Mouse (Mus musculus): ENCODE data around the gene Zmynd8. TPM values are rescaled to one million over a fixed set of nuclear protein-coding genes. Genes with fewer than 3 reads are reported as not detected.

Gene Zmynd8
- polyA plus RNA-seq, 1 experiment, result 17.9 TPM

DNA sequence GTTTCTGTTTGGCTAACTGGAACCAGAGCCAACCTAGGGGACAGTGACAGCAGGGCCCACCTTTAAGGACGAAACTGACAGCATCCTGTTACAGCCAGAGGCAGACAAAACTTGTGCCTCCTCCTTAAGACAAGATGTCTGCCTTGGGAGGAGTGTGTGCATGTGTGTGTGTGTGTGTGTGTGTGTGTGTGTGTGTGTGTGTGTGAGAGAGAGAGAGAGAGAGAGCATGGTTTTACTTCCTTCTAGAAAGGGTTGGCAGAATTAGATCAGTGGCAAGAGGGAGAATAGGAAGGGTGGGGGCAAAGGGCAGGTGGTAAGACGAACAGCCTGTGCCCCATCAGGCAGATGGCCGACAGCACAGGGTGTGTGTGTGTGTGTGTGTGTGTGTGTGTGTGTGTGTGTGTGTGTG lies 10.0 kb downstream of the Zmynd8 start:
- peaks cover 32% of the 10 kb centered on the region for H3K4me1 ChIP-seq (ENCODE audit: control insufficient read depth, insufficient read depth, insufficient read length, low read length)
- H3K27ac ChIP-seq (replicated peaks; ENCODE audit: low read depth, low read length), result peak overlapping the region; percentile 30

DNA sequence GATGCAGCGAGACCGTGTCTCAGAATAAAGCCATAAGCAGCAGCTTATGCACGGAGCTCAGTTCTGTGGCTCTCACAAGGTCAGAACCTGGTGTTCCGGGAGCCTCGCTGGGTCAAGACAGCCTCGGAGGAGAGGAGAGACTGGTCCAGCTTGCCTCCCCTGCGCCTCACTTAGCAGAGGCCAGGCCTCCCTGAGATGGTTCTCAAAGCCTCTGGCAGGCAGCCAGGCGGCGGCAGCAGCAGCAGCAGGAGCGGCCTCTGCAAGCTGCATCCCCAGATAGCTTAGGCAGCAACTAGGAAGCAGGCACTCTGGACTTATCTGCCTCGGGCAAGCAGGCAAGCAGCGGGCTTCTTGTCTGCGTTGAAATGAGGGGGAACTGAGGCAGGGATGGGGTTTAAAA lies 10.4 kb downstream of the Zmynd8 start:
- H3K4me1 ChIP-seq (ENCODE audit: control insufficient read depth, insufficient read depth, insufficient read length, low read length), result peaks cover 34% of the 10 kb centered on the region

More for the DNA sequence above, 10.0 kb downstream of the Zmynd8 start:
- no peak overlapping the region for H3K4me3 ChIP-seq (ENCODE audit: insufficient read depth, low read depth, low read length)

DNA sequence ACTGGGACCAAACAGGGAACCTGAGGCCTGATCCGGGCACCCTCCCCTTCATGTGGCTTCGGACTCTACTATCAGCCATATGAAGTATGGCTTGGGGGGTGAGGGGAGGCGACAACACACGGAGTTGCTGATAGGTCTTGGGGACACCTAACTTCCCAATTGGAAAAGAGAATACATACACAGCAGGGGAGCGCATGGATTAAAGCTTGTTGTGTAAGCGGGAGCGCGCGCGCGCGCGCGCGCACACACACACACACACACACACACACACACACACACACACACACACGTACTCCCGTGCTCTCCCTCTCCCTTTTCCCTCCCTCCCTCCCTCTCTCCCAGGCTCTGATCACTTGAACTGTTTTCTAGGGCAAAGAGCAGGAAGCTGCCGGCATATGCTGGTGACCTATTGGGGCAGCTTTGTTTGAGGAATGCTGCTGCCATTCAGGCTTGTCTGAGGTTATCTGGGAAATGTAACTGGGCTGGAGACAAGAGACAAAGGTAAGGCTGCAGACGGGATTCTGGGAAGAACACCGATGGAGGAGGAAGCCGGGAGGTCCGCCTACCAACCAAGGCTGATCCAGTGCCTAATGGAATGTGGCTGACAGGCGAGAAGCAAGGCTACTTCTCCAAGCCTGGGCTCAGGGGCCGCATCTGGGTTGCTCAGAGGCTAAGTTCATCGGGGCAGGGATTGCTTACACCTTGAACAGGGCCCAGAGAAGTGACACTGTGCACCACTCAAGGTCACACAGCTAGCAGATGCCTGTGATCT lies 11.8 kb downstream of the Zmynd8 start:
- Histone ChIP-seq H3K4me3 (ENCODE audit: insufficient read depth, low read depth, low read length) (peak overlapping the region; percentile 45), H3K4me1 (ENCODE audit: control insufficient read depth, insufficient read depth, insufficient read length, low read length) (peaks cover 47% of the 10 kb centered on the region), H3K27ac (replicated peaks; ENCODE audit: low read depth, low read length) (peak overlapping the region; percentile 99)

More for the DNA sequence above, 10.4 kb downstream of the Zmynd8 start:
- Histone ChIP-seq H3K27ac (replicated peaks; ENCODE audit: low read depth, low read length) (peak overlapping the region; percentile 39), H3K4me3 (ENCODE audit: insufficient read depth, low read depth, low read length) (no peak overlapping the region)

GRCm38 (mm10) chr2:165886482-165886856 lies 12.3 kb downstream of the Zmynd8 start:
- peaks cover 52% of the 10 kb centered on the region for H3K4me1 ChIP-seq (ENCODE audit: control insufficient read depth, insufficient read depth, insufficient read length, low read length)
- H3K27ac ChIP-seq (replicated peaks; ENCODE audit: low read depth, low read length), result peak overlapping the region; percentile 99
- H3K4me3 ChIP-seq (ENCODE audit: insufficient read depth, low read depth, low read length), result no peak overlapping the region

- Histone ChIP-seq H3K27ac (replicated peaks; ENCODE audit: low read depth, low read length) (peak overlapping the region; percentile 99), H3K4me1 (ENCODE audit: control insufficient read depth, insufficient read depth, insufficient read length, low read length) (peaks cover 53% of the 10 kb centered on the region), H3K4me3 (ENCODE audit: insufficient read depth, low read depth, low read length) (no peak overlapping the region)
These were observed 12.9 kb downstream of the Zmynd8 start for GRCm38 (mm10) chr2:165885951-165886320.

DNA sequence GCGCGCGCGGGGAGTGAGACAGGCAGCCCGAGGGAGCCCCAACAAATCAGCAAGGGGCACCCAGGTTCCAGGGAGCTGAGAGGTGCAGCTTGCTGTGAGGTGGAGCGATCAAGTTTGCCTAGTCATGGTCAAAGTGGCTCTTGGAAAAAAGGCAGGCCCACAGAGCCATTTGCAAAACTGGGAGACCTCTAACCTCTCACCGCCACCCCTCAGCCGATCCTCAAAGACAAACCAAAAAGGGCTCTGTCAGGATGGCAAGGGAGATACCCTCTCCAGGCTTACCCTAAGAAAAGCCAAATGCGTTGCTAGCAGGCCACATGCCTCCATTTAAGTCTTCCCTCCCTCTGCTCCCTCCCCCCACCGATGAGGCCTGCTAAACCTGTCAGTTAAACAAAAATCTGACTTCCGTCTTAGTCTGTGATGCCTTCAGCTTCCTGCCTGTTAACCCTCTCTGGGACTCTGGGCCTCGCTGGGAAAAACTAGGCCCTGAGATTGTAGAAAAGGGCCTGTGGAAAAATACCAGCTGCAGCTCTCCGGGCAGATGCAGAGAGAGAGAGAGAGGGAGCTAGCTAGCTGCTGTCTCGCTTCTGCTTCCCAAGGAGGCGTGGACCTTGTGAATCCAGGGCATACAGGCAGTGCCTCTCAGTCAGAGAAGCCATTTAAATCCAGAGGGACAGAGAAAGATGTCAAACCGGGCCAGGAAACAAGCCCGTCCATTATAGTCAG lies 13.4 kb downstream of the Zmynd8 start:
- H3K4me1 ChIP-seq (ENCODE audit: control insufficient read depth, insufficient read depth, insufficient read length, low read length), result peaks cover 58% of the 10 kb centered on the region
- H3K27ac ChIP-seq (replicated peaks; ENCODE audit: low read depth, low read length), result peak overlapping the region; percentile 99
- H3K4me3 ChIP-seq (ENCODE audit: insufficient read depth, low read depth, low read length), result peak overlapping the region; percentile 14; the same call in 1 of the 2 replicates

DNA sequence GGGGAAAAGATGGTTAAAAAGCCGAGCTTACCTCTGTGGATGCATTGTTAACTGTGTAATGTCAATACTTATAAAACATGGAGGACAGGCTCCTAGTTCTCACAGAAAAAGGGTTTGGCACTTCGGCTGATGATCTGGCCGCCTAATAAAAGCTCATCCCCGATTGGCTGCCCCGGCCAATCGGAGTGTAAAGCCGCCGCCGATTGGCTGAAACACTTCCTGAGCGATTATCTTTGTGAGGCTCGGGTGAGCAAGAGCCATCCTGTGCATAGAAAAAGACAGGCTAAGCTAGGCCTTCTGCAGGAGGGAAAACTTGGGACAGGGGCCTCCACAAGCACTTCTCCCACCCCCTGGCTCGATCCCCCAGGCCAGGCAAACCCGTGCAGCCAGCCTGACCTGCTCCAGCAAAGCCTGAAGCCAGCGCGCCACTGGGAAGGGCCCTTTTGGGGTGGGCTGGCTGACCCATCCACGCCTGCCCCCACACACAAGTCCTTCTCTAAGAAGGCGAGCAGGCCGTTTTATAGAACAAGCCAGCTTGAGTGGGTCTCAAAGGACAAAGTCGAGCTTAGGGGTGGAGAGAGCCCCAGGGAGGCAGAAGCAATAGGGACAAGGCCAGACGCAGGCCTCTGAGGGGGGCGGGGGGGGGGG lies 14.1 kb downstream of the Zmynd8 start:
- Histone ChIP-seq H3K27ac (replicated peaks; ENCODE audit: low read depth, low read length) (peak overlapping the region; percentile 99), H3K4me3 (ENCODE audit: insufficient read depth, low read depth, low read length) (peak overlapping the region; percentile 38), H3K4me1 (ENCODE audit: control insufficient read depth, insufficient read depth, insufficient read length, low read length) (peaks cover 65% of the 10 kb centered on the region)

DNA sequence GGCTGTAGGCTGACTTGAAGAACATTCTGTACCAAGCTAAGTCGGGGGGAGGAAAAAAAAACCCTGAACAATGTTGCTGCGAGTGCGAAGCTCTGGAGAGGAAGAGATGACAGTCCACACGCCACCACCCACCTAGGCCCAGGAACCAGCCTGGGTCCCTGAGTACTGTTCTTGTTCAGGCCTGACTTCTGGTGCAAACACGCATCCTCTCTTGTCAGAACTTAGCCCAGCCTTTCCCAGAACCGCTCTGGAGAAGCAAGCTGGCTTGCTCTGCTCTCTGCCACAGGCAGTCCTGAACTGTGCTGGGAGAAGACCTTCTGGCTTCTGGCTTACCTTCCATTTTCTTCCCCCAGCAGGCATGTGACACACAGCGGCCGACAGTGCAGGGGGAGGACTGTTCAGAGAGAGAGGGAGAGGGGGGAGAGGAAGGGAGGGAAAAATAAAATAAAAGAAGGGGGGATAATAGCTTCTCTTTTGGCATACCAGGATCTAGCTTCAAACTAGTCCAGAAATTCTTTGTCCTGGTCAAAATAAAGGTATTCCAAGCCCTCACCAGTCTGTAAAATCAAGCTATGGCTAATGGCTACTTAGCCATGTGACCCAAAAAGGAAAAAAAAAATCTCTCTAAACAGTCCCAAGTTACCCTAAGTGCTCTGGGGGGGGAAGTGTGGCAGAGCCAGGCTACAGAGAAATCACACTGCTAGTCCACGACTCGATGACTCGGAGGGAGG lies 14.8 kb downstream of the Zmynd8 start:
- peak overlapping the region; percentile 96 for H3K27ac ChIP-seq (replicated peaks; ENCODE audit: low read depth, low read length)
- H3K4me3 ChIP-seq (ENCODE audit: insufficient read depth, low read depth, low read length), result peak overlapping the region; percentile 38
- H3K4me1 ChIP-seq (ENCODE audit: control insufficient read depth, insufficient read depth, insufficient read length, low read length), result peaks cover 65% of the 10 kb centered on the region

- Histone ChIP-seq H3K4me1 (ENCODE audit: control insufficient read depth, insufficient read depth, insufficient read length, low read length) (peaks cover 65% of the 10 kb centered on the region), H3K27ac (replicated peaks; ENCODE audit: low read depth, low read length) (peak overlapping the region; percentile 94), H3K4me3 (ENCODE audit: insufficient read depth, low read depth, low read length) (peak overlapping the region; percentile 21)
These were observed 15.8 kb downstream of the Zmynd8 start for GRCm38 (mm10) chr2:165883006-165883405.

- Histone ChIP-seq H3K4me1 (ENCODE audit: control insufficient read depth, insufficient read depth, insufficient read length, low read length) (peaks cover 60% of the 10 kb centered on the region), H3K4me3 (ENCODE audit: insufficient read depth, low read depth, low read length) (no peak overlapping the region), H3K27ac (replicated peaks; ENCODE audit: low read depth, low read length) (peak overlapping the region; percentile 94)
These were observed 17.0 kb downstream of the Zmynd8 start for GRCm38 (mm10) chr2:165881585-165882431.

- Histone ChIP-seq H3K4me1 (ENCODE audit: control insufficient read depth, insufficient read depth, insufficient read length, low read length) (peaks cover 59% of the 10 kb centered on the region), H3K27ac (replicated peaks; ENCODE audit: low read depth, low read length) (0 out of 2 replicates have a peak overlapping the region, but pooled peaks have one; percentile 44), H3K4me3 (ENCODE audit: insufficient read depth, low read depth, low read length) (no peak overlapping the region)
These were observed 17.6 kb downstream of the Zmynd8 start for GRCm38 (mm10) chr2:165881220-165881584.

- Histone ChIP-seq H3K4me1 (ENCODE audit: control insufficient read depth, insufficient read depth, insufficient read length, low read length) (peaks cover 57% of the 10 kb centered on the region), H3K4me3 (ENCODE audit: insufficient read depth, low read depth, low read length) (no peak overlapping the region), H3K27ac (replicated peaks; ENCODE audit: low read depth, low read length) (peak overlapping the region; percentile 65)
These were observed 18.2 kb downstream of the Zmynd8 start for GRCm38 (mm10) chr2:165880501-165881182.

DNA sequence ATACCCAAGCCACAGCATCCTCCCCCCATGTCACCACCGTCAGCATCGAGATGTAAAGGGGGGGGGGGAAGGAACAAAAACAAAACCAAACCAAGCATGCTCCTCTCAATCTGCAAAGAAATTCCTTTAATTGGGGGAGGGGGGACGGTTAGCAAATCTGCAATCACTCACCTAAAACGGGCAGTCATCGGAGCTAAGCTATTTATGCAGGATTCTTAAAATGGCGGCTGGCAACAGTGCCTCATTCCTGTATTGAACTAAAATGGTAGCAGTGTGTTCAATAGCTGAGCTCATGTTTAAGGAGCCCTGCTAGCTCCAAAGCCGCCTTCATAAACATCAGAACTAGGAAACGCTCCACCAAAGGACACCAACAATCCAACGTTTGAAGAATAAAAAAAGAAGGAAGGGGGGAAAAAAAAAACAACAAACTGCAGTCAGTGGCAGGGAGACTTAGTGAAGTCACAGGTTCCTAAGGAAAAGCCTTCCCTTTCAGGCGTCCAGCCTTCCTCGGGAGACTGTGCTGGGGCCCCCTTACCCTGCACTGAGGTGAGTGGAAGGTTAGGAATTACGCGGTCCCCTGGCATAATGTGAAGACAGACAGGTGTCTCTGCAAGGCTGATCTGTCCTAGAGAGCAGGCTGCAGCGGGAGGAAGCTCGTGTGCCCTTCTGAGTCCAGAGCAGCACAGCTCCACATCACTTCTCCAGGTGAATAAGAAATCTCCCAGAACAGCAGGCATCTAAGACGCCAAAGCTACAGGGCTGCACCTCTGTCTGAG lies 19.2 kb downstream of the Zmynd8 start:
- Histone ChIP-seq H3K27ac (replicated peaks; ENCODE audit: low read depth, low read length) (peak overlapping the region; percentile 65; the same call in 1 of the 2 replicates), H3K4me1 (ENCODE audit: control insufficient read depth, insufficient read depth, insufficient read length, low read length) (peaks cover 57% of the 10 kb centered on the region), H3K4me3 (ENCODE audit: insufficient read depth, low read depth, low read length) (no peak overlapping the region)

Measured in brown adipose tissue, adult 24 weeks (tissue).